Mouse (Mus musculus) limb, embryonic 11.5 days (tissue): Measurements from ENCODE around the gene Zfp273. TPM values are rescaled to one million over a fixed set of nuclear protein-coding genes. Genes with fewer than 3 reads are reported as not detected.
"Not testable (repeated sequence)": the region's sequence is repeated elsewhere in the genome, so short reads cannot be mapped to it uniquely, and the experiment has no call there.

ENCODE experiments used
- ATAC-seq: fragments of 200-750 bp; cut with Nextera tagmentation; 2 replicates; pipeline ENCODE4 v1.8.0; 2017; ENCODE audit warnings: low read depth; ENCODE audit not compliant: insufficient number of reproducible peaks, low FRiP score, low TSS enrichment
- DNase-seq: peaks from one replicate; pipeline ENCODE4 v3.0.0-alpha.2; 2015; ENCODE audit warnings: low spot score
- H3K27ac ChIP-seq: fragments of 300-500 bp; sonication (generic); replicated peaks from 2 replicates; pipeline ENCODE4 v1.5.1; 2014; ENCODE audit warnings: low read depth, mild to moderate bottlenecking, low read length
- H3K27me3 ChIP-seq: fragments of 300-500 bp; sonication (generic); 2 replicates; pipeline ENCODE4 v1.6.1; 2014; ENCODE audit warnings: mild to moderate bottlenecking, low read length, mixed read lengths; ENCODE audit not compliant: control insufficient read depth, insufficient read depth
- H3K36me3 ChIP-seq: fragments of 300-500 bp; sonication (generic); 2 replicates; pipeline ENCODE4 v1.6.1; 2014; ENCODE audit warnings: mild to moderate bottlenecking, low read length, moderate library complexity, mixed read lengths; ENCODE audit not compliant: control insufficient read depth, insufficient read depth
- H3K4me1 ChIP-seq: fragments of 300-500 bp; sonication (generic); 2 replicates; pipeline ENCODE4 v1.6.1; 2014; ENCODE audit warnings: low read length, mixed read lengths; ENCODE audit not compliant: control insufficient read depth, insufficient read depth
- H3K4me2 ChIP-seq: fragments of 300-500 bp; sonication (generic); 2 replicates; pipeline ENCODE4 v1.6.1; 2014; ENCODE audit warnings: low read depth, mild to moderate bottlenecking, moderate library complexity; ENCODE audit not compliant: severe bottlenecking
- H3K4me3 ChIP-seq: fragments of 300-500 bp; sonication (generic); 2 replicates; pipeline ENCODE4 v1.5.1; 2014; ENCODE audit warnings: low read depth, low read length
- H3K9ac ChIP-seq: fragments of 300-500 bp; sonication (generic); 2 replicates; pipeline ENCODE4 v1.6.1; 2014; ENCODE audit warnings: mild to moderate bottlenecking, low read length
- H3K9me3 ChIP-seq: fragments of 300-500 bp; sonication (generic); 2 replicates; pipeline ENCODE4 v1.6.1; 2016; ENCODE audit warnings: low read length; ENCODE audit not compliant: control insufficient read depth
- WGBS: fragments of 180-500 bp; shearing (Covaris S2); extraction: QIAGEN DNeasy Blood & Tissue Kit; methylation state at CpG from one replicate; pipeline ENCODE4 v1.1.7; 2014; 5-methylcytosine and 5-hydroxymethylcytosine counted together
- polyA plus RNA-seq: library from polyadenylated mRNA; unstranded; fragments of >200 nt; fragmentation: Nextera tagmentation; extraction: Ambion mirVana; gene quantifications from 2 replicates; pipeline ENCODE4 v1.2.1, GENCODE M21; 2014

The Zfp273 gene
- polyA plus RNA-seq, 1 experiment from 2014 or later = 8.0 TPM

DNA sequence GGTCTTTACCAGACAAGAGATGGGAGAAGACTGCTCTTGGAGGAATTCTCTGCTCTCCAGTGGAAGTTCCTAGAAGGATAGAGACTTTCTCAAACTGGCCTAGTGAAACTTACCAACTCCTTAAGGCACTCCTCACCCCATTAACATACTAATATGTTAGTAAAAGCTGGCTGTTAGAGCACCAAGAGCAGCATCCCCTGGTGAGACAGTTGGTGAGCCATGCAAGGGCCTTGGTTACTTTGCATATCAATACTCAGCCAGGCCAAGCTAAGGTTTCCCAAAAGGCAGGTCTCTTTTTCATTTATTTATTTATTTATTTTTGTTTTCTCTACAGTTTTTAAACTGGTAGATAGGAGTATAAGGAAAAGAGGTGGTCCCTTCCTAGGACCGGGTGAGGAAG is 43.8 kb downstream of the Zfp273 start:
- Histone ChIP-seq H3K27ac (no peak overlapping the region), H3K4me1 (no peaks in the 10 kb centered on the region), H3K9me3 (no peaks in the 10 kb centered on the region), H3K4me2 (no peak overlapping the region), H3K27me3 (no peaks in the 10 kb centered on the region), H3K36me3 (no peaks in the 10 kb centered on the region), H3K9ac (no peak overlapping the region), H3K4me3 (no peak overlapping the region)
- 35% methylated on average over 1 of the region's 1 CpGs for WGBS
- DNase-seq = no peak
- no peak for ATAC-seq

DNA sequence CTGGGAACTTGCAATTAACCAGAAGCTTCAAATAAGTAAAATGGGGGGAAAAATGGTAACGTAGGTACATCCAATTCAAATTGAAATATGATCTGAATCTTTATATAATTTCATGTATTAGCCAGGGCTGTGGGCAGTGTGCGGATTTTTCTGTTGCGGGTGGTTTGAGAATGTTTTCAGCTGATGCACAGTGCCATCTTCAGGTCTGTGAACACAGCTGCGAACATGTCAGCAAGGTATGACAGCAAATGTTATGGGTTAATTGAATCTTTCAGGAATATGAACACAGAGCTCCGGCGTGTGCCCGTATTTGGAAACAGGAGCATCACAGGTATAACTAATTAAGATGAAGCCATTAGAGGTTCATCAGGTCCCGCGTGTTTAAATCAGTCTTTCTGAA is 49.0 kb downstream of the Zfp273 start:
- H3K9me3 ChIP-seq = no peaks in the 10 kb centered on the region
- DNase-seq (no peak), ATAC-seq (no peak)
- H3K9ac ChIP-seq = no peak overlapping the region
- H3K4me3 ChIP-seq = no peak overlapping the region
- no peaks in the 10 kb centered on the region for H3K27me3 ChIP-seq
- no peaks in the 10 kb centered on the region for H3K4me1 ChIP-seq
- no peaks in the 10 kb centered on the region for H3K36me3 ChIP-seq
- no peak overlapping the region for H3K27ac ChIP-seq
- WGBS = 85% methylated on average over 9 of the region's 9 CpGs
- H3K4me2 ChIP-seq = no peak overlapping the region

DNA sequence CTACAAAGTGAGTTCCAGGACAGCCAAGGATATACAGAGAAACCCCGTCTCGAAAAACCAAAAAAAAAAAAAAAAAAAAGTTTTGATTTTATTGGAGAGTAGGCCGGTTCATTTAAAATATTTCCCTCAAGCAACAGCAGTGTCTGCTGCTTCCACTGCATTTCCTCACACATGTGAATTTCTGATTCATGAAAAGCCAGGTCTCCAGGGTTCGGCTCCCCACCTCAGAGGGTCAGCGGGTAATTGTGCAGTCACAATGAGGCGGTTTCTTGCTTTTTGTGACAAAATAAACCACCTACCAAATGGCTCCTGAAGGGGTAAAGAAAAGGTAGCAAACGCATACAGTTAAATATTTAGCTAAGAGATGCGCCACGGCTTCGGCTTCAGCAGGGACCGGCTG is 49.5 kb downstream of the Zfp273 start, which contains the start of gene BC048507:
BC048507 (plus strand) TSS at position 301 of the 400 bp plus-strand sequence.
- Histone ChIP-seq H3K4me1 (no peaks in the 10 kb centered on the region), H3K27me3 (no peaks in the 10 kb centered on the region), H3K27ac (no peak within 1 kb of the TSS), H3K36me3 (no peaks in the 10 kb centered on the region), H3K4me2 (no peak within 1 kb of the TSS), H3K9me3 (no peaks in the 10 kb centered on the region), H3K4me3 (no peak within 1 kb of the TSS), H3K9ac (no peak within 1 kb of the TSS)
- DNase-seq = no peak
- no peak for ATAC-seq
- WGBS = 76% methylated on average over 11 of the region's 11 CpGs

DNA sequence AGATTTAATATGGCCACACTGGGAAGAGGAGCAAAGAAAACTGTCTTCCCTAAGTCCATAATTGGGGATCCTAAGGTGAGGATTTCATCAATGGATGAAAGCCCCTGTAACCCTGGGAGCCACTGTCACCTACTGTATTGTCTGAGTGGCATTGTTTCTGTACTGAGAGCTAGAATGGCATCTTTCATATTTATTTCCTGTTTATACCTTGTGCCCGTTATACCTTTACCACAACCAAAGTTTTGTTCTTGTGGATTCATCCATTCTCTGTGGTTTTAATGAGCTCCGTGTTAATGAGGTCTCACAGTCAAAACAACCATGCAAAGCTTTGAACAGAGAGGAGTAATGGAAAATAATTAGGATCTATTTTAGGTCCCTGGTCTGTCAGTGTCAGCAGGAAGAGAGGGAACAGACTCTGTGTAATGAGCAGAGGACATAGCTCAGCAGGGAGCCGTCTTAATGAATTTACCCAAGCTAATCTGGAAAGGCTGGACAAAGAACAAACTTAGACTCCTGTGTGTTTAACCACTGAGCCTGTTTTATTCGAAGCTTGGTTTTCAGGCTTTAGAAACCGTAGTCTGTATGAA is 51.3 kb downstream of the Zfp273 start:
- Histone ChIP-seq H3K4me1 (no peaks in the 10 kb centered on the region), H3K9ac (no peak overlapping the region), H3K4me3 (no peak overlapping the region), H3K27me3 (no peaks in the 10 kb centered on the region), H3K4me2 (no peak overlapping the region), H3K9me3 (no peaks in the 10 kb centered on the region), H3K36me3 (no peaks in the 10 kb centered on the region), H3K27ac (no peak overlapping the region)
- WGBS = 43% methylated on average over 5 of the region's 5 CpGs
- no peak for ATAC-seq
- DNase-seq = no peak

DNA sequence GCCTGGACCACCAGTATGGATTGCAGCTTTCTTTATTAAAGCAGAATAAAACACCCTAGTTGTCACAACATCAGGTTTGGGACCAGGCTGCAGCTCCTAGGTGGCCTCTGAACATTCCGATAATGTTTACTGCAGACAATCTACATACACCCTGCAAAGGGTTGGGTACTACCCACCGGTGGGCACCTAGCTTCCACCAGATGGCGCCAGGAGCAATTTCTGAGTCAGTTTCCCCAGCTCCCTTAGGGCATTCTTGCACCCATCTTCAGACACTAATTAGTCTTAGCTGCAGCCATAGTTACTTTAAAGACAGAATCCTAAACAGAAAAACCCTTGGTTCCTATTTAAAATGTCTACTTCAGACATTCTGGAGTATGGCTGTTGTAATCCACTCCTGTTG is 54.4 kb downstream of the Zfp273 start:
- DNase-seq (no peak), ATAC-seq (no peak)
- Histone ChIP-seq H3K4me2 (no peak overlapping the region), H3K27ac (no peak overlapping the region), H3K9ac (no peak overlapping the region), H3K4me1 (no peaks in the 10 kb centered on the region), H3K9me3 (no peaks in the 10 kb centered on the region), H3K36me3 (no peaks in the 10 kb centered on the region), H3K27me3 (no peaks in the 10 kb centered on the region), H3K4me3 (no peak overlapping the region)
- 31% methylated on average over 3 of the region's 3 CpGs for WGBS

DNA sequence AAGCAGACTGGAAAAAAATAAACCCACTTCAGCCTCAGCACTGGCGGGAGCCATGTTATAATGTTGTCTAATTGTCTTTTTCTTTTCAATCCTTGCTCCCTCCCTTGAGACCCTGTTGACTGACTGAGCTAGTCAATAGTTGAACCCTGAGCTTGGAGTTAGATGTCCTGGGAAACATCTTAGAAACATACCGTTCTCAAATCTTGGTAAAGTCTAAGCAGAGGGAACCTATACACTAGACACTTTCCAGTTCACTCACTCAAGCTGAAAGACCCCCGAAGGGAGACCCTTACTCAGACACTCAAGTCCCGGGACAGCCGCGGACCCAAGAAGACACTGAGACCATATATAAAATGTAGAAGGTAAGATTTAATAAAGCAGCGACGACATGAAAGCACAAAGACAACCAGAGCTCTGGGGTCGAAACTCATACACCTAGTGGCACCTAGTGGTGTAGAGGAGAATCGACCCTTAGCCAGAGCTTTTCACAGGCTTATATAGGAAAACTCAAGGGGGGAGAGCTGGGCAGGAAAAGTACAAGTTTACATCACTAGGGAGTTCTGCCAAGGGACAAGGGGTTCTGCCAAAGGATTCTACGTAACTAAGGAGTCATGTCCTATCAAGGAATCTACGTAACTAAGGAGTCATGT is 62.6 kb downstream of the Zfp273 start:
- H3K4me2 ChIP-seq, H3K4me1 ChIP-seq, ATAC-seq, H3K4me3 ChIP-seq, H3K27me3 ChIP-seq, H3K9ac ChIP-seq, H3K27ac ChIP-seq, H3K9me3 ChIP-seq, H3K36me3 ChIP-seq, DNase-seq: not testable (repeated sequence)
- 40% methylated on average over 7 of the region's 12 CpGs for WGBS

Other genes with a start within 250 kb of the Zfp273 start
- gene Zfp729b, start 204.0 kb upstream of the Zfp273 start, polyA plus RNA-seq = 5.1 and 5.8 TPM in 2 replicates
- gene Gm49345, start 176.0 kb upstream of the Zfp273 start, polyA plus RNA-seq = not detected in 2 replicates
- 2.7 and 3.7 TPM in 2 replicates for gene Zfp729a, start 175.9 kb upstream of the Zfp273 start, polyA plus RNA-seq
- 14.0 and 14.2 TPM in 2 replicates for gene Zfp738, start 126.7 kb upstream of the Zfp273 start, polyA plus RNA-seq
- 4.0 and 4.7 TPM in 2 replicates for gene Zfp65, start 84.6 kb upstream of the Zfp273 start, polyA plus RNA-seq
- 5.4 and 7.2 TPM in 2 replicates for gene Zfp85, start 58.5 kb upstream of the Zfp273 start, polyA plus RNA-seq
- gene Zfp493, start 34.0 kb upstream of the Zfp273 start, polyA plus RNA-seq = 2.8 and 3.1 TPM in 2 replicates
- gene Gm10037, start 17.4 kb downstream of the Zfp273 start, polyA plus RNA-seq = 2.7 and 2.9 TPM in 2 replicates
- gene BC048507, start 49.6 kb downstream of the Zfp273 start, polyA plus RNA-seq = not detected in 2 replicates